Mouse (Mus musculus) embryonic facial prominence, embryonic 11.5 days (tissue): ENCODE results near the gene Nbas. TPM values are rescaled to one million over a fixed set of nuclear protein-coding genes. Genes with fewer than 3 reads are reported as not detected.

Source experiments
- ATAC-seq: fragments of 200-750 bp; cut with Nextera tagmentation; replicated peaks from 2 replicates; pipeline ENCODE4 v1.8.0; 2017; ENCODE audit warnings: low read depth; ENCODE audit not compliant: insufficient number of reproducible peaks, low FRiP score, low TSS enrichment
- DNase-seq: peaks from one replicate; pipeline ENCODE4 v3.0.0-alpha.2; 2015; ENCODE audit warnings: low spot score
- H3K27ac ChIP-seq: fragments of 300-500 bp; sonication (generic); replicated peaks from 2 replicates; pipeline ENCODE4 v1.5.1; 2014; ENCODE audit warnings: mild to moderate bottlenecking, low read depth, low read length, control low read depth
- H3K27me3 ChIP-seq: fragments of 300-500 bp; sonication (generic); 2 replicates; pipeline ENCODE4 v1.6.1; 2014; ENCODE audit warnings: mild to moderate bottlenecking, low read length, moderate library complexity, mixed read lengths; ENCODE audit not compliant: control insufficient read depth, insufficient read depth
- H3K36me3 ChIP-seq: fragments of 300-500 bp; sonication (generic); replicated peaks from 2 replicates; pipeline ENCODE4 v1.6.1; 2014; ENCODE audit warnings: low read depth, mild to moderate bottlenecking, low read length, moderate library complexity, mixed read lengths; ENCODE audit not compliant: control insufficient read depth, insufficient read depth
- H3K4me1 ChIP-seq: fragments of 300-500 bp; sonication (generic); 2 replicates; pipeline ENCODE4 v1.6.1; 2014; ENCODE audit warnings: low read length, mixed read lengths; ENCODE audit not compliant: control insufficient read depth, insufficient read depth
- H3K4me2 ChIP-seq: fragments of 300-500 bp; sonication (generic); 2 replicates; pipeline ENCODE4 v1.6.1; 2014; ENCODE audit warnings: low read depth, mild to moderate bottlenecking, control low read depth, low read length, moderate library complexity
- H3K4me3 ChIP-seq: fragments of 300-500 bp; sonication (generic); 2 replicates; pipeline ENCODE4 v1.5.1; 2014; ENCODE audit warnings: low read depth, low read length, control low read depth
- H3K9ac ChIP-seq: fragments of 300-500 bp; sonication (generic); replicated peaks from 2 replicates; pipeline ENCODE4 v1.6.1; 2014; ENCODE audit warnings: mild to moderate bottlenecking, control low read depth, low read length
- H3K9me3 ChIP-seq: fragments of 300-500 bp; sonication (generic); replicated peaks from 2 replicates; pipeline ENCODE4 v1.6.1; 2016; ENCODE audit warnings: mild to moderate bottlenecking, low read length, inconsistent platforms, mixed read lengths; ENCODE audit not compliant: control insufficient read depth
- WGBS: fragments of 180-500 bp; shearing (Covaris S2); extraction: QIAGEN DNeasy Blood & Tissue Kit; methylation state at CpG from one replicate; pipeline ENCODE4 v1.1.7; 2014; 5-methylcytosine and 5-hydroxymethylcytosine counted together
- polyA plus RNA-seq: library from polyadenylated mRNA; unstranded; fragments of >200 nt; fragmentation: Nextera tagmentation; extraction: Ambion mirVana; gene quantifications from 2 replicates; pipeline ENCODE4 v1.2.1, GENCODE M21; 2014

Nbas gene
- polyA plus RNA-seq, 1 experiment from 2014 or later, result 14.3 TPM

DNA sequence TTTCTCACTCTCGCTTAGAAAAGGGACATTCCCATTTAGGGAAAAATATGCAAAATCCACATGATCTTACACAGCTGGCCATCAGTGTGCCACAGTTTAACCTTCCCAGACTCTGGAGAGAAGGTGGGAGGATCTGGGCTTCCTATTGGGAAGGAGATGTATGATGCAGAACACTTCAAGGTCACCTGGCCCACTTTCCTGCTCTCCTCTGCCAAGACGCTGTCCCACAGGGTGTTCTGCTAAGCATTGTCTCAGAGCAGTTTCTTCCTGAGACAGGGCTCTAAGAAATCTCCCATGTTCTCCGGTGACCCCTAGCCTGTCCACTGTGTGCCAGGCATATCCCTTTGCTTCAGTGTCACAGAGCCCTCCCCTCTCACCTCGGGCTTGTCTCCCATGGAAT is 318.7 kb downstream of the Nbas start:
- Histone ChIP-seq H3K9ac (no peak overlapping the region), H3K36me3 (no peaks in the 10 kb centered on the region), H3K4me2 (no peak overlapping the region), H3K9me3 (no peaks in the 10 kb centered on the region), H3K27me3 (no peaks in the 10 kb centered on the region), H3K27ac (no peak overlapping the region), H3K4me3 (no peak overlapping the region), H3K4me1 (no peaks in the 10 kb centered on the region)
- DNase-seq (no peak), ATAC-seq (no peak)
- WGBS, result 87% methylated on average over 4 of the region's 4 CpGs

DNA sequence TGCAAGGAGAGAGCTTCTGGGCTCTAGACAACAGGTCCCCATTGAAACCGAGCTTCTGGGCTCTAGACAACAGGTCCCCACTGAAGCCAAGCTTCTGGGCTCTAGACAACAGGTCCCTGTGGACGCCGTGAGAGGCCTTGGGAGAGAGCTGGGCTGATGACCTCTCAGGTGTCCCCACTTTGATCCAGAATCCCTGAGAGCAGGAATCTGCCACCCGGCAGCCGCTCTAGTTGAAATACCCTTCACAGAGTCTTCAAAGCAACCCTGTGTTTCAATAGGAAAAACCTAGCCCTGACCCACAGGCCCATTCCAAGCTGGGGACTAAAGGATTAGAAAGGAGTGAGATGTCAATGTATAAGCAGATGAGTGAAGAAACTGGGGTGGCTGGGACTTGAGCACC is 320.1 kb downstream of the Nbas start:
- H3K27me3 ChIP-seq, result no peaks in the 10 kb centered on the region
- no peak overlapping the region for H3K4me2 ChIP-seq
- no peaks in the 10 kb centered on the region for H3K36me3 ChIP-seq
- no peak overlapping the region for H3K9ac ChIP-seq
- H3K27ac ChIP-seq, result no peak overlapping the region
- no peaks in the 10 kb centered on the region for H3K4me1 ChIP-seq
- H3K9me3 ChIP-seq, result no peaks in the 10 kb centered on the region
- ATAC-seq (no peak), DNase-seq (no peak)
- no peak overlapping the region for H3K4me3 ChIP-seq
- 91% methylated on average over 5 of the region's 5 CpGs for WGBS

DNA sequence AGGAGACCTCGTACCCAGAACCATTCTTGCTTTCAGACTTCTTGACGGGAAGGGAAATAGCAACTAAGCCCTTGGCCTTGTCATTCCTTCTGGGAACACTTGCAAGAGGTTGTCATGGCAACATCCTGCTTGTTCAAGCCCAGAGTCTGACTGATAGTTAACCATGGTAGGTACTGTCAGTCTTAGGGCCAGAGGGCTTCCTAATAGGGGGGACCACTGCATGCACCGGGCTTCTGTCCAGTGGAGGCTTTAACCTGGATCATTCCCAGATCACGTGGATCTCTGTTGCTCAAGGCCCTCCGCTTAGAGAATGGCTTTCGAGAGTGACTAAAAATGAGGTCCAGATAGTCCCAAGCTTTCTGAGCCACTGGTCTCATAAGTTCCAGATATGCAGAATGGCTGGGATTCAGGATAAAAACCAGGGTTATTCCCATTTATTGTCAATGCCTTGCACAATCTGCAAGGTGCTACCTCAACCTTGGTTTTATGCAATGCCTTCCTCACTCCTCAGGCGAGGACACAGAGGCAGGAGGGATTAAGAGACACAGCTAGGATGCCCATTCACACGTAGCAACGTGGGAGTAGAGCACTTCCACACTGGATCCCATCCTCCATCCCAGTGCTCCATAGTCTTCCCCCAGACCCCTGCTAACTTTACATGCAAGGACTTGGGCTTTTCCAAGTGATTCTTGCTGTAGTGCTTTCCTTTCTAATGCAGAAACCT is 326.0 kb downstream of the Nbas start:
- ATAC-seq (no peak), DNase-seq (no peak)
- WGBS, result 77% methylated on average over 9 of the region's 9 CpGs
- H3K4me3 ChIP-seq, result no peak overlapping the region
- no peaks in the 10 kb centered on the region for H3K36me3 ChIP-seq
- no peak overlapping the region for H3K4me2 ChIP-seq
- H3K9ac ChIP-seq, result no peak overlapping the region
- no peaks in the 10 kb centered on the region for H3K9me3 ChIP-seq
- no peak overlapping the region for H3K27ac ChIP-seq
- no peaks in the 10 kb centered on the region for H3K27me3 ChIP-seq
- no peaks in the 10 kb centered on the region for H3K4me1 ChIP-seq

DNA sequence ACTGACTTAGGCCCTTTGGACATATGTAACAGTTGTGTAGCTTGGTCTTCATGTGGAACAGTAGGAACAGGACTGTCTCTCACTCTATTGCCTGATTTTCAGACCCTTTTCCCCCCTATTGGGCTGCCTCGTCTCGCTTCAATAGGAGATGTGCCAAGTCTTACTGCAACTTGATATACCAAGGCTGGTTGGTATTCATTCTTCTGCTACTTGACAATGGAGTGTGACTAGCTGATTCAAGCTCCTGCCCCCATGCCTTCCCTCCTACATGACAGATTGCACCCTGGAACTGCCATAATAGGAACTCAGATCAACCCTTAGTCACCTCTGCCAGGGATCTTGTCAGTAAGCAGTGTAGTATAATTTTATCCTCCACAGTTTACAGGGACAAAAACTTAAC is 328.1 kb downstream of the Nbas start:
- Histone ChIP-seq H3K4me2 (no peak overlapping the region), H3K27ac (no peak overlapping the region)
- ATAC-seq, result no peak

DNA sequence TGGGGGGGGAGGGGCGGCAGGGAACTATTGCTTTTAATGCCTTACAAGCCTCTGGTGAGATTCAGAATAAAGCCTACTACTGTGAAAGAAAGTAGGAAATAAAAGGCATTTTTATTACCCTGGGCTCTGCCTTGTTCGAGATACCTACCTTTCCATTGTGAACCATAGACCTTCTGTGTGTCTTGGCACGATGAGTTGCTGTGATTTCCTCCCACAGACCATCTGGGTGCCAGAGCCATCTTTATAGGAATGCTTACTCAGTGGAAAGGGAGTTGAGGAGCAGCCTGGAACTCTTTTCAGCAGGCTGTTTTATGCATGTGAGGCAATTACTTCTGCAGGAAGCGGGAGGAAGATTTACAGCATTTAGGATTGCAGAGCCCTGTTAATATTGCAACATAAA is 329.6 kb downstream of the Nbas start:
- H3K4me3 ChIP-seq, result no peak overlapping the region
- H3K9me3 ChIP-seq, result no peaks in the 10 kb centered on the region
- no peaks in the 10 kb centered on the region for H3K27me3 ChIP-seq
- no peaks in the 10 kb centered on the region for H3K4me1 ChIP-seq
- 70% methylated on average over 4 of the region's 4 CpGs for WGBS
- H3K4me2 ChIP-seq, result no peak overlapping the region
- H3K36me3 ChIP-seq, result no peaks in the 10 kb centered on the region
- DNase-seq, result no peak
- no peak overlapping the region for H3K27ac ChIP-seq
- ATAC-seq, result no peak
- H3K9ac ChIP-seq, result no peak overlapping the region

More for the DNA sequence above, 328.1 kb downstream of the Nbas start:
- Histone ChIP-seq H3K36me3 (no peaks in the 10 kb centered on the region), H3K27me3 (no peaks in the 10 kb centered on the region), H3K9ac (no peak overlapping the region), H3K4me3 (no peak overlapping the region), H3K9me3 (no peaks in the 10 kb centered on the region), H3K4me1 (no peaks in the 10 kb centered on the region)
- 90% methylated on average over 2 of the region's 2 CpGs for WGBS
- no peak for DNase-seq

DNA sequence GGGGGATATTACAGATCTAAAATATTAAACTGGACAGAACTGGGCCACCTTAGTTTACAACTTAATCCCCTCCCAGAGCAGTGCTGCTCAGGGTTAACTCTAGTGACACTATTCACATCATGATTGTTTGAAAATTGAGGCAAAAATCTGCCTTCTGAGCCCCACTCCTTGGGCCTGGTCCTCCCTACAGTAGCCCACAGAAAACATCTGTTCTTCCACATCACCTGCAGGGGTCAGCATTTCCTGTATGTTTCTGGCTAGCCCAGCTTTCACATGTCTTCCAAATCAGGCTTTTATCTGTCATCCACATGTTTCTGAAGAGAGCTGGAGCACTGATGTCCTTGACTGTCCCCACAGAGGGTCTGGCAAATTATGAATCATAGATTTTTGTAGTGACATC is 333.5 kb downstream of the Nbas start:
- H3K4me2 ChIP-seq, result no peak overlapping the region
- H3K27ac ChIP-seq, result no peak overlapping the region
- no peak for ATAC-seq
- H3K4me3 ChIP-seq, result no peak overlapping the region
- no peak overlapping the region for H3K9ac ChIP-seq
- H3K27me3 ChIP-seq, result no peaks in the 10 kb centered on the region
- H3K4me1 ChIP-seq, result no peaks in the 10 kb centered on the region
- DNase-seq, result peak; percentile 54
- no peaks in the 10 kb centered on the region for H3K36me3 ChIP-seq
- no peaks in the 10 kb centered on the region for H3K9me3 ChIP-seq

DNA sequence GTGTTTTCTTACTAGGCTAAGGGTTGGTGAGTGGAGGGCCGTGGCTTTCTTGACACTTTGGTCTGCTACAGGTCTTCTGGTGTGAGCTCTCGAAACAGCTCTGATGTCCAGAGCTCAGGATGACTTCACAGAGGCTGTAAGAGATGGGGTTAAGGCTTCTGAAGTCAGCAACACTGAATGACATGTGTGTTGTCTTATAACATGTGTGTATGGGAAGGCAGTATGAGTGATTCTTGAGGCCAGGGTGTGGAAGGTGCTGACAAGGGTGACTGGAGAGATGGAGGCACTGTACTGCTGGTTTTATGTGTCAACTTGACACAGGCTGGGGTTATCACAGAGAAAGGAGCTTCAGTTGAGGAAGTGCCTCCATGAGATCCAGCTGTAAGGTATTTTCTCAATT is 338.1 kb downstream of the Nbas start:
- Histone ChIP-seq H3K9ac (no peak overlapping the region), H3K36me3 (no peaks in the 10 kb centered on the region), H3K4me1 (no peaks in the 10 kb centered on the region), H3K27ac (no peak overlapping the region), H3K4me3 (no peak overlapping the region), H3K4me2 (no peak overlapping the region), H3K9me3 (no peaks in the 10 kb centered on the region), H3K27me3 (no peaks in the 10 kb centered on the region)
- WGBS, result 92% methylated on average over 2 of the region's 2 CpGs
- DNase-seq, result no peak
- no peak for ATAC-seq

DNA sequence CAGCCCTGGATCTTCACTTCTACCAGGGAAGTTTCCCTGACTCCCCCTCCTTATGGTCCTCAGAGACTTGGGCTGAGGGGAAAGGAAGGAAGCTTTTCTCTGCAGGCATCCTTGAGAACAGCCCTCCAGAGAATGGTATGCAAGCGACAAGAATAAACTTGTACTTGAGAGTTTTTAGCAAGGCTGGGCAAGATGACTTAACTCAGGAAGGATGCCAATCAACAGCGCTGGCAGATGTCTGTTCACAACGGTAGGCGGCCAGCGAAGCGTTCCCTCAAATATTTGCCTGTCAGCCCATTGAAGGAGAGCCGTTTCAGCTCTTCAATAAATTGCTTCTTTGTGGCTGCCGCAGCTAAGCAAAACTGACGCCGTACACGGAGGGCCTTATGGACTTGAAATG is 340.1 kb downstream of the Nbas start:
- Histone ChIP-seq H3K4me2 (no peak overlapping the region), H3K4me3 (no peak overlapping the region), H3K4me1 (no peaks in the 10 kb centered on the region), H3K27ac (no peak overlapping the region), H3K9ac (no peak overlapping the region), H3K36me3 (no peaks in the 10 kb centered on the region), H3K9me3 (no peaks in the 10 kb centered on the region), H3K27me3 (no peaks in the 10 kb centered on the region)
- no peak for ATAC-seq
- 82% methylated on average over 11 of the region's 11 CpGs for WGBS
- DNase-seq, result peak; percentile 16
